Mouse (Mus musculus) heart, postnatal 10 days (tissue): ENCODE results near the gene Gtf2a2. TPM values are rescaled to one million over a fixed set of nuclear protein-coding genes. Genes with fewer than 3 reads are reported as not detected.

Source experiments
- DNase-seq, 2 experiments: peaks; one replicate each; pipeline ENCODE4 v3.0.0; 2021
- intact Hi-C: fragments of 180-260 bp; cut with DNase I; formaldehyde crosslinking; loops from one replicate; pipeline ENCODE4 v1.15.1; 2025
- total RNA-seq, 2 experiments: library from RNA; stranded (reverse); gene quantifications; 2 replicates each; pipeline ENCODE4 v1.2.3; 2021

The Gtf2a2 gene
- total RNA-seq = 10 to 100 TPM; 73.3 to 77.8 TPM

DNA sequence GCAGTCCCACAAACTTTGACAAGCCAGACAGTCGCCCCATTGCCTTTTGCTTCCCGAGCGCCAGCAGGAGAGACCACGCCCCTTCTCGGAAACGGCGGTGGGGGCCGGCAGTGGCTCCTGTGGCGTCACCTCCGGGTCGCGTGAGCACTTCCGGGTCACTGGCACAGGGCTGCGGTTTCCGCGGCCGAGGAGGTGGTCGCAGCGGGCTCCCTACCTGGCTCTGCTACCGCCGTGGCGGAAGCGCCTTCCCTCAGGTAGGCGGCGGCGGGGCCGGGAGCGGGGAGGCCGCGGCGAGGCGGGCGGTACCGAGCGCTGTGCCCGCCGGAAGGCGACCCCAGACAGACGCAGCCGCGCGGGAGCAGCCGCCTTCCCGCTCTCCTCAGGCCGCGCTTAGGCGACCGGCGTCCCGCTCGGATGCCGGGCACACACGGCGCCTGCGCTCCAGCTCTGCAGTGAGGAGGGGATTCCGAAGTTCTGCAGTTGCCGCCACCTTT lies at the start of gene Gtf2a2:
TSS of gene Gtf2a2 (plus strand) at position 143 of the 494 bp plus-strand sequence.
- DNase-seq = peak; percentile 96 to 97
- intact Hi-C loops = no loop called here

GRCm38 (mm10) chr9:69964370-69964769 lies 48.0 kb upstream of the Gtf2a2 start:
- intact Hi-C loops = no loop called here
- peak; percentile 10 to 15 for DNase-seq

DNA sequence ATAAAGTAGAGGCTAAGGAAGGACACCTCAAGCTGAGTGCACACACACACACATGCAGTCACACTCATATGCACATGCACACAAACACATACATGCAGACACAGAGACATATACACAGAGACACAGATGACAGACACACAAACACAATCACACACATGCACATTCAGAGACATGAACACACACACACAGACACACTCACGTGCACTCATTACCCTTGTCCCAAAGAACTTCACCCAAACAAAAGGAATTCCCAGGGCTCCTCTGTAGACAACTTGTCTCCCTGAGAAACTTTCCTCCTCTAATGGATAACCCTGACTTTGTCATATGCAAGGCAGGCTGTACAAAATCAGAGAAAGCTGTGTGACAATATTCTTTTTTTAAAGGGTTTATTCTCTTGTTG lies 26.8 kb upstream of the Gtf2a2 start:
- no peak for DNase-seq
- intact Hi-C loops = loop anchor here (5.0 kb wide), 1 partner anchor 478 kb away; no protein-coding TSS in a partner anchor

DNA sequence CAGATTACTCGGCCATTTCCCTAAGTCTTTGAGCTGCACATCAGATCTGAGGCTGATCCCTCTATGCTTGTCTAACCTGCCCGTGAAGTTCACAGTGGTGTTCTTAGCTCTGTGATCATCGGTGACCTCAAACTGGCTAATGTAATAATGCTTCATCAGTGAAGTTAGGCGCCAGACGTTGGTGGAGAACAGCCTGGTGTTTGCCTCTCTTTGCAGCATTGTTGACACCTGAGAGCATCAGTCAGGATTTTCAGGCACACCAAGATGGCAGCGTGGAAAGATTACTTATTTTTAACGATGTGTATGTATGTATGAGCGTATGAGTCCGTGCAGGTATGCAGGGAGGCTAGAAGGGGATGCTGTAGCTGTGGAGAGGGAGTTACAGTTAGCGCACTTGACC lies 26.3 kb upstream of the Gtf2a2 start:
- intact Hi-C loops = loop anchor here (2.0 to 5.0 kb wide), 2 partner anchors 361 to 479 kb away; no protein-coding TSS in a partner anchor
- no peak for DNase-seq

DNA sequence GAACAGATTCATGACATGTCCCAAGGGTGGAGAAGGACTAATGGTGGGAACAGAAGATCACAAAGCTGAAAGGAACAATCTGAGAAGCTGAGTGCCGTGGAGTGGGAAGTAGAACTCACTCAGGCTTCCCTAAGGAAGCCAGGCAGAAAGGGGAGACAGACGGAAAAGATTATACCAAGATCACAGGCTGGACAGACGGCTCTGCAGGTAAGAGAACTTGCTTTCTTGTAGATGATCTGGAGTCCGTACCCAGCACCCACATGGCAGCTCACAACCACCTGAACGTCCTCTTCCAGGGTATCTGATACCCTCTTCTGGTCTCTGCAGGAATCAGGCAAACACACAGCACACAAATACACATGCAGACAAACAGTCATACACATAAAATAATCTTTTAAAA lies 25.8 kb upstream of the Gtf2a2 start:
- intact Hi-C loops = loop anchor here (2.0 to 5.0 kb wide), 2 partner anchors 362 to 479 kb away; no protein-coding TSS in a partner anchor
- DNase-seq = no peak

DNA sequence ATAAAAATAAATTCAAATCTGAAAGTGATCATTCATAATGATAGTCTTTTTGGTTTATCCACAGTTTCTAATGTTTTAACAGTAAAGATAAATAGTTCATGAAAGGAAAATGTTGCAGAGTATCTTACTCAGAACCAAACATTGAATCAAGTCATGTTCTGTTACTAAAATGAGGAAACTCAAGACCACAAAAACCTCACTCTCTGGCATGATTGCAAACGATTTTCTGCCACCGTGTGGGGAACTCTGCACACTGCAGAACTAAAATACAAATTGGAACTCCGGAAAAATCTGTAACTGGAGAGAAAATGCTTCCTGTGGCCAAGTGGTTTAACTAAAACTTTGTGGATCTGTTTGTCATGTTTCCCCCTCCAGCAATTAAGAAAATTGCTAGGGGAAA lies 24.8 kb upstream of the Gtf2a2 start:
- intact Hi-C loops = loop anchor here (2.0 to 5.0 kb wide), 2 partner anchors 363 to 480 kb away; no protein-coding TSS in a partner anchor
- peak; percentile 76 to 84 for DNase-seq

- intact Hi-C loops = loop anchor here (1.0 to 5.0 kb wide), 2 partner anchors 40 to 482 kb away; no protein-coding TSS in a partner anchor
- DNase-seq = no peak
Measured at GRCm38 (mm10) chr9:69988706-69989302, 23.5 kb upstream of the Gtf2a2 start.

GRCm38 (mm10) chr9:69989303-69990121 lies 22.8 kb upstream of the Gtf2a2 start, which contains the start of gene Bnip2:
Bnip2 (plus strand) TSS chr9:69989466.
- DNase-seq = peak; percentile 98
- intact Hi-C loops = loop anchor here (5.0 kb wide), 1 partner anchor 482 kb away; no protein-coding TSS in a partner anchor

GRCm38 (mm10) chr9:69990346-69990745 lies 22.0 kb upstream of the Gtf2a2 start:
- intact Hi-C loops = no loop called here
- no peak for DNase-seq

DNA sequence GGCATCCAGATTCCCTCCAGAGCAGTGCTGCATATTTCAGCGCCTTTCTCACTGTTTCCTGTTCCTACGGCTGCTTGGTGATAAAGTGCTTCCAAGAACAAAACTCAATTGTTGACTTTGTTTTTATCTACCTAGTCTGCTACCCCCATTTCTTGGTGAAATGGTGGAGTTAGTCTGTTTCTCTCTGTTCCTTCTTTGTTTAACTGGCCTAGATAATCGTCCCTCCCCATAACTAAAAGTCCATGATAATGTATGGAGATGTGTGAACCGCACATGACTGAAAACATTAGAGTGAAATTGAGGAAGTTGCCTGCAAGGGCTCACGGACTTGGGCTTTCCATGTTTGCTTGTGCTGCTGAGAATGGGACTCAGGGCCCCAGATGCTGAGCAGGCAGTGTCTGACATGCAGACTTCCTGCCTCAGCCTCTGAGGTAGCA lies 19.5 kb upstream of the Gtf2a2 start:
- no peak for DNase-seq
- intact Hi-C loops = no loop called here

- DNase-seq = no peak
- intact Hi-C loops = no loop called here
Measured at GRCm38 (mm10) chr9:69993479-69993878, 18.9 kb upstream of the Gtf2a2 start.

- intact Hi-C loops = no loop called here
- DNase-seq = no peak
Measured at GRCm38 (mm10) chr9:69994547-69994946, 17.8 kb upstream of the Gtf2a2 start.

DNA sequence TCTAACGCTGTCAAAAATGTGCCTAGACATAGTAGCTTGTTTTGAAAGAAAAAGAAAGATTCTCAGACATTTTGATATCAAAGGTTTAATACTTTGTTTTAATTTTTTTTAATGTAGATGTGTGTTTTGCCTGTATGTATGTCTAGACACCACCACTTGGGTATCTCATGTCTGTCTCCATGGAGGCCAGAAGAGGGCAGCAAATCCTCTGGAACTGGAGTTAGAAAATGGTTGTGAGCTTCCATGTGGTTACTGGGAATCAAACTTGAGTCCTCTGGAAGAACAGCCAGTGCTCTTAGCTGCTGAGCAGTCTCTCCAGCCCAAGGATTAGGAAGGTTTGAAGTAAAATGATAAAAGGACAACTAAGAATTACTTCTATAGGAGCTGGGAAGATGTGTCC lies 13.0 kb upstream of the Gtf2a2 start:
- no peak for DNase-seq
- intact Hi-C loops = no loop called here

DNA sequence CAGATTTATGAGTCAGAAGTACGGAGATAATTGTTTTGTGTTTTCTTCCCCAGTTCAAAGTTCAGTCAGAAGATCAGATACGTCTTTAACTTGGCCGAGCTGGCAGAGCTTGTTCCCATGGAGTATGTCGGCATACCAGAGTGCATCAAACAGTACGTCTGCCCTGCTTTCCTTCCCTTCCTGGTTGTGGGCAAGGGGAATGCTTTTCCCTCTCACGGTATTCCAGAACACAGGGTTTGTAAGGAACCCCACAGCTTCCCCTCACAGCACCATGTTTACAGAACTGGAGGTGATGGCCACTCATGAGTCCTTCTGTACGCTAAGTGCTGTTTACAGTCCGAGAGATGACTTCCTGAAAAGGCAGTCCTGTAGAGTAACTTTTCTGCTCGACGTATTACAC lies 8.8 kb upstream of the Gtf2a2 start:
- intact Hi-C loops = no loop called here
- no peak for DNase-seq

DNA sequence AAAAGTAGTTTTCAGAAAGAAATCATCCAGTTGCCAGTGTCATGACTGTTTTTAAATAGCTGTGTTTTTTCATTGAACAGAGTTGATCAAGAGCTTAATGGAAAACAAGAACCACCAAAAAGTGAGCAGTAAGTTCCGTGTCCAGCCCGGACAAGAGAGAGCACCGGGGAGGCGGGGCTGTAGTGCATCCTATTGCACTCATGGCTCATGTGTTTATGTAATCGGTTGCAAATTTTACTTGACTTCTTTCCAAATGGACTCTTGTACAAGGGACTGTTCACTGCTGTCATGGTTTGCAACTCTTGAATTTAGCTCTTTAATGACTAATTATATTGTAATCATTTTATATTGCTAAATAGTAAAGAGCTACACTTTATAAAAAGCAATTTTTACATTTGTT lies 5.4 kb upstream of the Gtf2a2 start:
- intact Hi-C loops = no loop called here
- DNase-seq = no peak

GRCm38 (mm10) chr9:70007506-70008248 lies 4.7 kb upstream of the Gtf2a2 start:
- intact Hi-C loops = no loop called here
- DNase-seq = no peak

GRCm38 (mm10) chr9:70009754-70010304 lies 2.5 kb upstream of the Gtf2a2 start:
- intact Hi-C loops = no loop called here

GRCm38 (mm10) chr9:70010781-70011473 lies 1.4 kb upstream of the Gtf2a2 start:
- DNase-seq = no peak
- intact Hi-C loops = no loop called here

More at GRCm38 (mm10) chr9:70009754-70010304, 2.5 kb upstream of the Gtf2a2 start:
- no peak for DNase-seq

DNA sequence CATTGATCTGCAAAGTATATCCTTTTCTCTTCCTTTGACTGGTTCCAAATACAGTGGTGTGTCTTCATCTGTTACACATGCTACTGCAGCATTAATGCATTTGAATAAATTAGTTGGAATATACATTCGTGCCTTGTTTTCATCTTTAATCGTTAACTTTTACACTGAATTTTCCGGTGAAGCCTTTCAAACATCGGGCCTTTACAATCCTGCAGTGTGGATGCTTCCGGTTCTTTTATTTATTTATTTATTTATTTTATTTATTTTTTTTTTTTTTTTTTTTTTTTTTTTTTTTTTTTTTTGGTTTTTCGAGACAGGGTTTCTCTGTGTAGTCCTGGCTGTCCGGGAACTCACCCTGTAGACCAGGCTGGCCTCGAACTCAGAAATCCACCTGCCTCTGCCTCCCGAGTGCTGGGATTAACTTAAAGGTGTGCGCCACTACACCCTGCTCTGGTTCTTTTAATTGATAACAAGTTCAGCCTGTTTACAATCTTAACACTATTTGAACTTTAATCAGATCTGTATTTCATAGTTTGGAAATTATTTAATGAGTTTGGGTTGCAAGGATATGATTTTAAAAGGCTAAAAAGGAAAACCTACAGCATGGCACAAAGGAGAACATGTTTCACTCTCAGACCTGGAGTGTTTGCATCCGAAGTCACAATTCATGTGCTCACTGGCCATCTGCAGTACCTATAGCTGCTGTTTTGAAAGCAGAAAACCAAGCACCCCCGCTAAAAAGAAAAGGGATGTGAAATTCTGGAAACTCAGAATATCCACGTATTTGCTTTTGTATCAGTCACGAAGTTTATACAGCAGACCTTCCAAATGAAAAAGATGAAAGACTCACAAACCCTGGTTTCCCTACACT lies 578 bp upstream of the Gtf2a2 start:
- no peak for DNase-seq
- intact Hi-C loops = no loop called here
